Mouse (Mus musculus): Measurements from ENCODE around the gene Hes2.

Hes2 gene

GRCm38 (mm10) chr4:152185510-152186204 lies 27.0 kb downstream of the Hes2 start:
- peak; percentile 63 to 75 for DNase-seq (ENCODE audit: low spot score in 2 of 2)

- no peak for DNase-seq (ENCODE audit: low spot score in 2 of 2)
Observed at GRCm38 (mm10) chr4:152186205-152187082, 27.8 kb downstream of the Hes2 start.

GRCm38 (mm10) chr4:152187142-152187541 lies 28.5 kb downstream of the Hes2 start:
- DNase-seq (ENCODE audit: low spot score in 2 of 2): no peak

GRCm38 (mm10) chr4:152188651-152189050 lies 30.0 kb downstream of the Hes2 start:
- DNase-seq (ENCODE audit: low spot score in 2 of 2): no peak

GRCm38 (mm10) chr4:152189071-152189470 lies 30.4 kb downstream of the Hes2 start:
- no peak for DNase-seq (ENCODE audit: low spot score in 2 of 2)

- DNase-seq (ENCODE audit: low spot score in 2 of 2): no peak
Observed at GRCm38 (mm10) chr4:152189691-152190090, 31.0 kb downstream of the Hes2 start.

- no peak for DNase-seq (ENCODE audit: low spot score in 2 of 2)
Observed at GRCm38 (mm10) chr4:152190096-152190653, 31.5 kb downstream of the Hes2 start.

GRCm38 (mm10) chr4:152190701-152191100 lies 32.0 kb downstream of the Hes2 start:
- DNase-seq (ENCODE audit: low spot score in 2 of 2): no peak

GRCm38 (mm10) chr4:152192569-152192968 lies 33.9 kb downstream of the Hes2 start:
- no peak for DNase-seq (ENCODE audit: low spot score in 2 of 2)

GRCm38 (mm10) chr4:152194476-152195175 lies 36.0 kb downstream of the Hes2 start:
- DNase-seq (ENCODE audit: low spot score in 2 of 2): no peak

GRCm38 (mm10) chr4:152196276-152196675 lies 37.6 kb downstream of the Hes2 start:
- no peak for DNase-seq (ENCODE audit: low spot score in 2 of 2)

- DNase-seq (ENCODE audit: low spot score in 2 of 2): no peak
Observed at GRCm38 (mm10) chr4:152197545-152197944, 38.9 kb downstream of the Hes2 start.

GRCm38 (mm10) chr4:152199617-152200016 lies 41.0 kb downstream of the Hes2 start:
- no peak for DNase-seq (ENCODE audit: low spot score in 2 of 2)

- DNase-seq (ENCODE audit: low spot score in 2 of 2): peak in 1 of 2 experiments; percentile 40
Observed at GRCm38 (mm10) chr4:152201492-152201891, 42.8 kb downstream of the Hes2 start.

- no peak for DNase-seq (ENCODE audit: low spot score in 2 of 2)
Observed at GRCm38 (mm10) chr4:152202418-152202817, 43.8 kb downstream of the Hes2 start.

- no peak for DNase-seq (ENCODE audit: low spot score in 2 of 2)
Observed at GRCm38 (mm10) chr4:152202905-152203304, 44.2 kb downstream of the Hes2 start.

- peak in 1 of 2 experiments; percentile 78 for DNase-seq (ENCODE audit: low spot score in 2 of 2)
Observed at GRCm38 (mm10) chr4:152204663-152205062, 46.0 kb downstream of the Hes2 start.

GRCm38 (mm10) chr4:152206199-152206598 lies 47.5 kb downstream of the Hes2 start:
- no peak for DNase-seq (ENCODE audit: low spot score in 2 of 2)

GRCm38 (mm10) chr4:152209623-152210022 lies 51.0 kb downstream of the Hes2 start:
- no peak for DNase-seq (ENCODE audit: low spot score in 2 of 2)
